Mouse (Mus musculus) thymus, adult 2 months (tissue): ENCODE measurements around the gene Pth2. TPM values are rescaled to one million over a fixed set of nuclear protein-coding genes. Genes with fewer than 3 reads are reported as not detected.

Source experiments
- DNase-seq: peaks from one replicate; pipeline ENCODE4 v3.0.0; 2021
- H3K27ac ChIP-seq: fragments of 200-500 bp; 2 replicates; pipeline ENCODE4 v1.5.1; 2012; ENCODE audit warnings: low read length, control low read depth; ENCODE audit not compliant: control insufficient read depth, insufficient read depth
- H3K27me3 ChIP-seq: fragments of 200-500 bp; 2 replicates; pipeline ENCODE4 v1.6.1; 2012; ENCODE audit warnings: mild to moderate bottlenecking, low read length, moderate library complexity, mixed read lengths; ENCODE audit not compliant: control insufficient read depth, insufficient read depth
- H3K36me3 ChIP-seq: fragments of 200-500 bp; 2 replicates; pipeline ENCODE4 v1.6.1; 2012; ENCODE audit warnings: mild to moderate bottlenecking, low read length, moderate library complexity; ENCODE audit not compliant: control insufficient read depth, insufficient read depth
- H3K4me1 ChIP-seq: fragments of 200-500 bp; replicated peaks from 2 replicates; pipeline ENCODE4 v1.6.1; 2012; ENCODE audit warnings: low read length; ENCODE audit not compliant: control insufficient read depth, insufficient read depth
- H3K4me3 ChIP-seq: fragments of 200-500 bp; 2 replicates; pipeline ENCODE4 v1.5.1; 2012; ENCODE audit warnings: mild to moderate bottlenecking, low read length, control low read depth, moderate library complexity; ENCODE audit not compliant: control insufficient read depth, insufficient read depth
- CTCF ChIP-seq: fragments of 200-500 bp; IDR thresholded peaks from 2 replicates; pipeline ENCODE4 v1.5.1; 2012; ENCODE audit warnings: mild to moderate bottlenecking, control low read depth, low read length, moderate library complexity, borderline replicate concordance; ENCODE audit not compliant: control insufficient read depth, poor library complexity, insufficient read depth; ENCODE audit errors: extremely low read depth
- POLR2A ChIP-seq: fragments of 200-500 bp; IDR thresholded peaks from 2 replicates; pipeline ENCODE4 v1.6.1; 2012; ENCODE audit warnings: mild to moderate bottlenecking, low read length, control low read depth, moderate library complexity; ENCODE audit not compliant: control insufficient read depth, poor library complexity, insufficient read depth; ENCODE audit errors: extremely low read depth
- WGBS: fragments of 180-500 bp; shearing (Covaris S2); methylation state at CpG from one replicate; pipeline ENCODE4 v1.1.7; 2018; 5-methylcytosine and 5-hydroxymethylcytosine counted together
- polyA plus RNA-seq: library from polyadenylated mRNA; depleted of rRNA; stranded (reverse); fragments of >200 nt; gene quantifications from 2 replicates; pipeline ENCODE4 v1.2.3, GENCODE M21; 2012

Gene Pth2
- polyA plus RNA-seq, 1 experiment = not detected

GRCm38 (mm10) chr7:45178550-45178949 is 2.2 kb upstream of the Pth2 start:
- 25% methylated on average over 7 of the region's 7 CpGs for WGBS
- no peak for TF ChIP-seq POLR2A
- TF ChIP-seq CTCF = no peak
- DNase-seq = no peak
- Histone ChIP-seq H3K4me3 (no peak overlapping the region), H3K27ac (no peak overlapping the region), H3K27me3 (peaks cover 39% of the 10 kb centered on the region), H3K36me3 (no peaks in the 10 kb centered on the region), H3K4me1 (peaks cover 6% of the 10 kb centered on the region; the same call in 1 of the 2 replicates)

GRCm38 (mm10) chr7:45179469-45179868 is 1.3 kb upstream of the Pth2 start, which contains the start of gene Gfy:
Gene Gfy, minus strand, starts transcription at chr7:45179569.
- 40% methylated on average over 7 of the region's 7 CpGs for WGBS
- no peak within 1 kb of the TSS for H3K4me3 ChIP-seq
- H3K27ac ChIP-seq = no peak within 1 kb of the TSS
- H3K27me3 ChIP-seq = peaks cover 38% of the 10 kb centered on the region
- TF ChIP-seq CTCF = no peak
- TF ChIP-seq POLR2A = no peak
- DNase-seq = no peak
- peaks cover 6% of the 10 kb centered on the region; the same call in 1 of the 2 replicates for H3K4me1 ChIP-seq
- no peaks in the 10 kb centered on the region for H3K36me3 ChIP-seq

- no peaks in the 10 kb centered on the region for H3K36me3 ChIP-seq
- peaks cover 6% of the 10 kb centered on the region; the same call in 1 of the 2 replicates for H3K4me1 ChIP-seq
- no peak for DNase-seq
- peaks cover 21% of the 10 kb centered on the region for H3K27me3 ChIP-seq
- WGBS = 10% methylated on average over 35 of the region's 35 CpGs
- H3K27ac ChIP-seq = no peak overlapping the region
- H3K4me3 ChIP-seq = no peak overlapping the region
- TF ChIP-seq CTCF = no peak
- no peak for TF ChIP-seq POLR2A
Observed at GRCm38 (mm10) chr7:45181540-45181939, 745 bp downstream of the Pth2 start.

GRCm38 (mm10) chr7:45182199-45182601 is 1.4 kb downstream of the Pth2 start:
- peak overlapping the region; percentile 20; the same call in 1 of the 2 replicates for H3K4me3 ChIP-seq
- peaks cover 6% of the 10 kb centered on the region; the same call in 1 of the 2 replicates for H3K4me1 ChIP-seq
- TF ChIP-seq POLR2A (peak; percentile 47; the same call in 1 of the 2 replicates), CTCF (peak; percentile 41; the same call in 1 of the 2 replicates)
- H3K36me3 ChIP-seq = no peaks in the 10 kb centered on the region
- 1% methylated on average over 34 of the region's 34 CpGs for WGBS
- peak; percentile 86 for DNase-seq
- no peak overlapping the region for H3K27ac ChIP-seq
- H3K27me3 ChIP-seq = peaks cover 15% of the 10 kb centered on the region

- no peak overlapping the region for H3K27ac ChIP-seq
Observed at GRCm38 (mm10) chr7:45182606-45183005, 1.8 kb downstream of the Pth2 start.

GRCm38 (mm10) chr7:45183672-45184071 is 2.9 kb downstream of the Pth2 start:
- no peak overlapping the region for H3K4me3 ChIP-seq
- H3K36me3 ChIP-seq = no peaks in the 10 kb centered on the region
- peaks cover 14% of the 10 kb centered on the region for H3K27me3 ChIP-seq
- H3K4me1 ChIP-seq = peaks cover 6% of the 10 kb centered on the region; the same call in 1 of the 2 replicates
- H3K27ac ChIP-seq = no peak overlapping the region
- WGBS = 89% methylated on average over 7 of the region's 7 CpGs
- DNase-seq = no peak
- no peak for TF ChIP-seq CTCF
- no peak for TF ChIP-seq POLR2A

More at GRCm38 (mm10) chr7:45182606-45183005, 1.8 kb downstream of the Pth2 start:
- WGBS = 18% methylated on average over 11 of the region's 11 CpGs
- H3K4me3 ChIP-seq = peak overlapping the region; percentile 20; the same call in 1 of the 2 replicates
- peaks cover 14% of the 10 kb centered on the region for H3K27me3 ChIP-seq
- peaks cover 6% of the 10 kb centered on the region; the same call in 1 of the 2 replicates for H3K4me1 ChIP-seq
- H3K36me3 ChIP-seq = no peaks in the 10 kb centered on the region
- TF ChIP-seq POLR2A = no peak
- TF ChIP-seq CTCF = no peak
- no peak for DNase-seq

- no peaks in the 10 kb centered on the region for H3K36me3 ChIP-seq
- whole genome bisulfite sequencing = 87% methylated on average over 7 of the region's 7 CpGs
- peaks cover 6% of the 10 kb centered on the region; the same call in 1 of the 2 replicates for H3K4me1 ChIP-seq
- no peak for DNase-seq
- no peak for TF ChIP-seq CTCF
- no peak for TF ChIP-seq POLR2A
- peaks cover 4% of the 10 kb centered on the region for H3K27me3 ChIP-seq
- H3K27ac ChIP-seq = no peak overlapping the region
- H3K4me3 ChIP-seq = no peak overlapping the region
Observed at GRCm38 (mm10) chr7:45185921-45186320, 5.1 kb downstream of the Pth2 start.
